Mouse (Mus musculus) urinary bladder, postnatal 14 days (tissue): ENCODE measurements around the gene Pus7.

ENCODE experiments used
- DNase-seq: peaks from one replicate; pipeline ENCODE4 v3.0.0; 2021; ENCODE audit warnings: low spot score

Gene Pus7

DNA sequence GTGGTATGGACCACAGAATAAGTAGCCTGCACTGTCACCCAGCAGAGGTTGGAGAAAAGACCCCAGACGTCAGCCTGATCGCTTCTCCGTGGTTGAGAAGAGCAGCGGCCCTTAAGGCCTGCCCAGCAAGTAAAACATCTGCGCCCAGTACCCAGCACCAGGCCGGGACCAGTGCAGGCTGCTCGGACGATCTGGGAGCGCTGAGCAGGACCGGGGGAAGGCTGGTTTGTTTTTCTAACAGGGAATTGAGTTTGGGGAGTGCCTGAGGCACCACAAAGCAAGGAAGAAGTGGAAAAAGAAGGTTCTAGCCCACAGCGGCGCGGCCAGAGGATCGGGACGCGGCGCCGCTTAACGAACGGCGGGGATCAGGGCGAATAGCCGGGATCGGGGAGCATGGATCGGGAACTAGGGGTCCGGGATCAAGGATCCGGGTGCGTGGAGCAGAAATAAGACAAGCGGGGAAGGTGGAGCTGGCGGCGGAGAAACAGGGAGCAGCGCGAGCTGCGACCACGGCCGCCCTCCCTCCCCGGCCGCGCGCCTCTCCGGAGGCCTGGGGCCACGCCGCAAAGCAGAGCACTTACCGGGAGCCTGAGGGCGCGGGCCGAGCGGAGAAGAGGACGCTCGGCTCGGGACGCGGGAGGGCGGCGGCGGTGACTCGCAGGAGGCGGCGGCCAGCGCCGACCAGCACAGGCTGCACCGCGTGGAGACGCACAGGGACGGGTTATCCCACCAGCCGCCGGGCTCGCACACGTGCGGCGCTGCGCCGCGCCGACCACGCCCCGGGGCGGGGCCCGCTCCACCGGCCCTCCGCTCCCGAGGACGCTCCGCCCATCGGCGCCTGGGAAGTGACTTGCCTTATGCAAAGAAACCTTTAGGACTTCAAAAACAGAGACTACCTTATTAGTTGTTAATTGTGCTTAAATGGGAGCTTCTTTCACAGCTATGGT lies at the start of gene Pus7:
TSS of gene Pus7 (minus strand) at position 781 of the 947 bp plus-strand sequence.
- DNase-seq, result peak; percentile 89

GRCm38 (mm10) chr5:23830897-23831752 lies 47.6 kb upstream of the Pus7 start:
- DNase-seq, result peak; percentile 30

- DNase-seq, result peak; percentile 70
These were observed 43.0 kb upstream of the Pus7 start for GRCm38 (mm10) chr5:23826321-23827004.

- no peak for DNase-seq
These were observed 40.7 kb upstream of the Pus7 start for GRCm38 (mm10) chr5:23824171-23824733.

DNA sequence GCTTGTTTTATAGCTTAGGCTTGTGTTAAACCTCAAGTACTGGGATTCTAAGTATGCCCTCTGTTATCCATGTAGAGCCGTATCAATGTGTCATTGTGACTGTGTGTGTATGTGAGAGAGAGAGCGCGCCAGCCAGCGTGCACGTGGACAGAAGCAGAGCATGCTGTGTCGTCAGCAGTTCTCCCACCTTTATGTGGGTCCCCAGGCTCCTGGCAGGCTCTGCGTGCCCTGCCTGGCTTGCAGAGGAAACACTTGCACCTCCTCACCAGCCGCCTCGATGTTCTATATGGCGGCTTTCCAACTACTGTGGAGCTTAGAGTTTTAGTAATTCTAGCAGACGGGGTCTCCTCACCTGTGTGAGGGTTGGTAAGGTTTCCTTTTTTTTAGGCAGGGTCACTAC lies 38.8 kb upstream of the Pus7 start:
- DNase-seq, result no peak

- no peak for DNase-seq
These were observed 33.2 kb upstream of the Pus7 start for GRCm38 (mm10) chr5:23816681-23817080.

- no peak for DNase-seq
These were observed 31.3 kb upstream of the Pus7 start for GRCm38 (mm10) chr5:23814841-23815240.

DNA sequence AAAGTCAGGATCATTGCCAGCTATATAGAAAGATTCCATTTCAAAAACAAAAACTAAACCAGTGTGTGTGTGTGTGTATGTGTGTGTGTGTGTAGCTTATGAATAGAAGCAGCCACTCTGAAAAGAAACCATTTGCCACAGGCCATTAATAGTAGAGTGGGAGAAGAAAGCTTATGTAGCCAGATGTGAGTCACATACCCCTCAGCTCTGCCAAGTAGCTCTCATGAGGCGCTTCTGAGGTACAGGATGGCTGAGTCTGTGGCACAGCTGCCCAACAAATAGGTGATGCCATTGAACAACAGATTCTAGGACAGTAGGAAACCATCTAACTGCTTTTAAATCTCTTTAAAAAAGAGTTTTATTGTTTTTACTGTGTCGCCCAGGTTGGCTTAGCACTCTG lies 9.2 kb upstream of the Pus7 start:
- DNase-seq, result no peak

DNA sequence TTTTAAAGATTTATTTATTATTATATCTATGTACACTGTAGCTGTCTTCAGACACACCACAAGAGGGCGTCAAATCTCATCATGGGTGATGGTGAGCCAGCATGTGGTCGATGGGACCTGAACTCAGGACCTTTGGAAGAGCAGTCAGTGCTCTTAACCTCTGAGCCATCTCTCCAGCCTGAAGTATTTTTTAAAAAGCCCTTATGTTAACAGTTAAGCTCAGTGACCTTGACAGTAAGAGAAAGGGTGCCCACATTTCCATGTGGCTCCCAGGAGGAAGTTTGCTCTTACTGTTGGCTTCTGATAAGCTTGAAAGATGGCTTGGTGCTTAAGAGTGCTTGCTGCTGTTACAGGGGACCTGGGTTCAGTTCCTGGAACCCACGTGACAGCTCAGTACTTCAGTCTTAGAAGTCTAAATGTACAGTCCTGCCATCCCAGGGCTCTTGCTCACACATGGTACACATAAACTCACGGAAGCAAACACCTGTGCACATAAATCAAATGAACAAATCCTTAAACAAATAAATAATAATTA lies 5.6 kb upstream of the Pus7 start:
- no peak for DNase-seq

DNA sequence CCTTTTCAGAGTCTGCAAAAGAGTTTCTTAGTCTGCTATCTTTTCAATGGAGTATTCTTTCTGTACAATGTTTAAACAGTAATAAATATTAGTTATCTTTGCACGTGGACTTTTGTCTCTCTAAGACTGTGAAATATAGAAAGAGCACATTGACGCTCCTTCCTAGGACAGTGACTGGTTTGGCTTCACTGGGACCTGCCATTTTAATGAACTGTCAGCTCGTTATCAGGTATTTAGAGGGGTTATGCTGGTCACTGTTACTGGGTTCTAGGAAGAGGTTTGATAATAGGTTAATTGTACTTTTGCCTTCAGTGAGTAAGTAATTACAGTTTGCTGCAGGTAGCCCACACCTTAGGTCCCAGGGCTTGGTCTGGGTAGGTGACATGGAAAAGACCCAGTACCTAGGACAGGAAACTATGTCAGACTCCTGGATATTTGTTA lies 4.9 kb upstream of the Pus7 start:
- DNase-seq, result no peak

GRCm38 (mm10) chr5:23787536-23788389 lies 4.3 kb upstream of the Pus7 start, which contains the start of gene Rint1:
Gene Rint1 (plus strand): TSS chr5:23787711.
- peak; percentile 97 for DNase-seq

- no peak for DNase-seq
These were observed 1.3 kb downstream of the Pus7 start for GRCm38 (mm10) chr5:23782051-23782810.

GRCm38 (mm10) chr5:23781172-23781571 lies 2.3 kb downstream of the Pus7 start:
- no peak for DNase-seq

- no peak for DNase-seq
These were observed 3.0 kb downstream of the Pus7 start for GRCm38 (mm10) chr5:23780516-23780915.

DNA sequence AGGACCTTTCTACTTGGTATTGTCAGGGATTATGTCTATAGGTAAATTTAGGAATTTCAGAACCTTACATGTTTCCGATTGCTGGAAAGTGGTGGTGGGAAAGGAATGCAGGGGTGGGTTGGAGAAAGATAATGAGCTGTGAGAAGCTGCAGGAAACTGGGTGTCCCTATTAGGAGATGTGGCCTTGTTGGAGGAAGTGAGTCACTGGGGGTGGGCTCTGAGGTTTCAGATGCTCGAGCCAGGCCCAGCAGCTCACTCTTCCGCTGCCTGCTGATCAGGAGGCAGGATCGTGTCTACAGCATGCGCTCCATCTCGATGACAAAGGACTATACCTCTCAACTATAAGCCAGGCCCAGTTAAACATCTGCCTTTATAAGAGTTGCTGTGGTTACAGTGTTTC lies 9.3 kb downstream of the Pus7 start:
- DNase-seq, result no peak

DNA sequence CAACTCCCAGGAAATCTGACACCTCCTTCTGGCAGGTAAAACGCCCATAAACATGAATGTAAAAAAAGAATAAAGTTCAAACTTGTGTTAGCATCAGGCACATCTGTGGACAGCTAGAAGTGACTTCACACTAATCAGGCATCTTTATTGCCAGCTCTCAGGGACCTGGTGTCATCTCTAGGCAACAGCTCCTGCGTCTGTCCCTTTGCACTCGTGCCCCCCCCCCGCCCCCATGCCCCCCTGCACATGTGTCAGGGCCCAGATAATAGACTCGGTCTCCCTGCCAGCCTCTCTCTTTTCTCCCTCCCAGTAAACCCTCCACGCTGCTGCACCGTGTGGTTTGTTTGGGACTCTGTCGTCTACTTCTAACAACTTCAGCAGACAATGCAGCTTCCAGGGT lies 12.4 kb downstream of the Pus7 start:
- no peak for DNase-seq

GRCm38 (mm10) chr5:23764557-23764956 lies 19.0 kb downstream of the Pus7 start:
- no peak for DNase-seq

- DNase-seq, result no peak
These were observed 21.0 kb downstream of the Pus7 start for GRCm38 (mm10) chr5:23762531-23762930.

GRCm38 (mm10) chr5:23758633-23759032 lies 24.9 kb downstream of the Pus7 start:
- peak; percentile 29 for DNase-seq

- DNase-seq, result no peak
These were observed 27.1 kb downstream of the Pus7 start for GRCm38 (mm10) chr5:23756368-23756767.
